Mouse (Mus musculus) urinary bladder, postnatal 25 days (tissue): ENCODE results near the gene Gcsam.

Experiments used
- DNase-seq: peaks from one replicate; pipeline ENCODE4 v3.0.0; 2022; ENCODE audit warnings: low spot score

Gcsam gene

DNA sequence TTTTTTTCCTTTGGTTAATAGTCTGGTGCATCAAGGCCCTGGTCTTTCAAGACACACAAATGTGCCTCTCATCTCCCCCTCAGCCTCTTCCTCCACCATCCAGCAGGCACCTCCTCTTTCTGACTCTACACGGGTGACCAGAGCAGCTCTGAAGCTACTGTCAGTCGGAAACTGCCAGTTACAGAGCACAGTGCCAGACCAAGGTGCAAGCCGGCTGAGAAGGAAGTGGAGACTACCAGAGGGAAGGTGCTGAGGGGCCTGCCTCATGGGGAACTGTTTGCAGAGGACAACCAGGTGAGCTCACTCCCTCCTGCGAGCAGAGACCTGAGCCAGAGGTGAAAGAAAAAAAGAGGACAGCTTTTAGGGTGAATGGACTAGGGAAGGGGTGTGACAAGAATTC lies at the start of gene Gcsam:
Gcsam (plus strand) TSS at position 114 of the 400 bp plus-strand sequence.
- DNase-seq: no peak

DNA sequence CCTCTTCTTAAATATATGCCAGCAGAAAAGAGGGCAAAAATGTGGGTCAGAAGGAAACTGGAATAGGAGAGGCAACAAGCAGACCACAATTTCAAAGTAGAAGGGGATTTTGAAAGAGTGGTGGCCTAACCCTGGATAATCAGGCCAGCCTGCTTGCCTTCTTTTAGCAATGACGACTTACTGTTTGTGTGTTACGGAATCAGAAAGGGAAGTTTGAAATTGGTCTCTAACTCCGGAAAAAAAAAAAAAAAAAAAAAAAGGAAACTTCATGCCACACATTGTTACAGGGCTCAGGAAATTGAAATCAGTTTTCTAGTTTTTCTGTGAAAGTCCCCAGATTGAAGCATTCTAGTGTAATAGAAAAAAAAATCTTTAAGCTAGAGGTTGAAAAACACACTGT lies 48.4 kb upstream of the Gcsam start:
- no peak for DNase-seq

DNA sequence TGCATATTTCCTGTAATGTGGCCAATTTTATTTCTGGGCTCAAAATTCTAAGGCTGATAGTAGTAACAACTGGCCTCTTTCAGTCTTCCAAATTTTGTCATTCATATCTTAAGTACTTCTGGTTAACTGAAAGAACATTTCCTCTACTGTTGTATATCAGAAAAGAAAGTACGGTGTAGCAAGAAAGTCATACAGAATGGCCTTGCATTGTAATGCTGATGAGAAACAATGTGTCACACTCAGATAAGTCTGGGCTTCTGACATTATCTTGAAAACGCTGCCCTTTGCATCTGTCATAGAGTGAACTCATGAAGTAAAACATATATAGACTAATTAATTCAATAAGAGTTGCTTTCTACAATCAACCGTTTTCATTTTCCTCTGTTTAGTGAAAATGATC lies 37.9 kb upstream of the Gcsam start:
- no peak for DNase-seq

DNA sequence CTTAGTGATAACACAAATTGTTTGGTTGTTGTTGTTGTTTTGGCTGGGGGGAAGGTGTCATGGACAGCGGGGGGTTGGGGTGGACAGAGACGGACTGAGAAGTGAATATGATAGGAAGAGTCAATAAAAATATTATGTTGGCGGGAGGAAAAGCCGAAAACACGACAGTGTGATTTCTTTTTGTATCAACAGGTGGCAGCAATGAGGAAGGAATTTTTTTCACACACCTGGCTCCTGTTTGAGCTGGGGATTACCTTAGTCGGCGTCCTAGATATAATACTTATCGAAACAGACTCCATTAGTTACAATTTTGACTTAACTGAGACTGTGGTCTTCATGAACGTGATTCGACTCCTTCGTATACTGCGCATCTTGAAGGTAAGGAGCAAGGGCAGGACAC lies 30.3 kb upstream of the Gcsam start:
- DNase-seq: no peak

DNA sequence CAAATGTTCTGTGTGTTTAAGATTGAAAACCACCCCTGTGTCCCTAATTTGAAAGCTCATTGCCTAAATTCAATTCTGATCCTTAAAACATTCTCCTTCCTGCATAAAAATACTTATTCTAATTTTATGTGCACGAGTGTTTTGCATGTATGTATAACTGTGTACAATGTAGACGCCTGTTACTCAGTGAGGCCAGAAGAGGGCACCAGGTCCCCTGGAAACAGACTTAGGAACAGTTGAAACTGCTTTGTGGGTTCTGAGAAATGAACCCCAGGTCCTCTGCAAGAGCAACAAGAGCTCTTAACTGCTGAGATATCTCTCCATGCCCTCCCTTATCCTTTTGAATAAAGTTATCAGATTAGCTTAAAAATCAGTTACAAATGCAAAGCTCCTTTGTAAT lies 27.7 kb upstream of the Gcsam start:
- no peak for DNase-seq

DNA sequence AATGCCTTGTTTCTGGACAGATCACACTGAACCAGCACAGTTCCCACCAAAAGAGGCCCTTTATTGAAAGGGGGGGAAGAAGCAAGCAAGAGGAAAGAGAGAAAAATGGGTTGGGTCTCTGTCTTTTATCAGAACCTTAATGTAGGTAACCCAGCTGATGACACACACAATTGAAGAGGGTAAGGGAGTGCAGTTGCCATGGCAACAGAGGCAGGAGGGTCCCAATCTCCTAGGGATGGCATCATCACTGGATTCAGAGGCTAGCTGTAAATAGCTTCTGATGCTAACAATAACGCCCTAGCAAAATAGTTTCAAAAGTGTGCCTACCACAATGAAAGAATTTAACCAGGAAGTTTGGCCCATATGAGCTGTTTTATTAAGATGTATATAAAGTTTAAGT lies 16.5 kb upstream of the Gcsam start:
- DNase-seq: no peak

DNA sequence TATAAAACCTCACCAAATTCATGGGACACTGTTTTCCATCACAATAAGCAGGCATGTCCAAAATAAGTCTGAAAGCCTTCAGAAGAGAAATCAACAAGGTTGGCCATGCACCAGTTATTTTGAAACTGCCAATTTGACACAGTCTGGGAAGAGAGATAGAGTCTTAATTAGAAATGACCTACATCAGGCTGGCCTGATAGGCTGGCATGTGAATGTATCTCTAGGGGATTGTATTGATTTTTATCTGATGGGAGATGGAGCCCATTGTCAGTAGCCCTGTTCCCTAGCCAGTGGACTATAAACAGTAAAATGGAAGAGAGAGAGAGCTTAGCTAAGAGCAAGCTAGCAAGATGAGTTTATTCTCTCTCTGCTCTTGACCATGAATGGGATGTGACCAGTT lies 14.7 kb upstream of the Gcsam start:
- no peak for DNase-seq

DNA sequence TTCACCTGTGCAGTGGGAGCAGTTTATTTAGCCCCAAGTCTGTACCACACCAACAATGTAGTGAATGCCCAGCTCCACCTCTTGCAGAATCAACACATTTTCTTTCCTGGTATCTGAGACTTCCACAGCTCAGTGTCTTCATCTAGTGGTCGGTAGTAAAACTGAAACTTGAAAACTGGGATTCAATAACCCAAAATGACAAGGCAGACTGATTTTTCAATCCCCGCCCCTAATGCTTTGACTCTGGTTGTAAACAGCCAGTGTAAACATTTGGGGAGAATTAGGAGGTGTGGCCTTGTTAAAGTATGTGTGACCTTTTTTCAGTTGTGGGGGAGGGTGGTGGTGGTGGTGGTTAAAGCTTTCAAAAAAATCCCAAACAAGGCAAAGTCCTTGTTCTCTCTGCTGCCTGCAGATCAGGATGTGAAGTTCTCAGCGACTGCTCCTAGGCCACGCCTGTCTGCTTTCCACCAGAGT lies 1.7 kb upstream of the Gcsam start:
- no peak for DNase-seq

DNA sequence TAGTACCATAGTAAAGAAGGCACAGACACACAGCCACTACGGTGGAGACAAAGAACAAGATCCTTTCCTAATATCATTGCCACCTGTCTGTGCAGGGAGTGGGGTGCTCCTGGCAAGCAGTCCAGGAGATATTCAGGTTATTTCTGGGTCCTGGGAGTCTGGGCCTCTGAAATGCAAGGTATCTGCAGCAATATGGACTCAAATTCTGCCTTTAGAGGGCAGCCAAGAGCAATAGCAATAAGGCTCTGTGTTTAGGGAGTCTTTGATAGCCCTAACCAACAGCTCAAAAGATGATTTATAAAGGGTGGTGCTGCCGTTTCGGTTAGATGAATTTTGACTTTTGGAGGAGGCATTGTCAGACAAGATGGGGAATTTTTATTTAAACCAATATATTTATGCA lies 880 bp upstream of the Gcsam start:
- DNase-seq: peak; percentile 23

DNA sequence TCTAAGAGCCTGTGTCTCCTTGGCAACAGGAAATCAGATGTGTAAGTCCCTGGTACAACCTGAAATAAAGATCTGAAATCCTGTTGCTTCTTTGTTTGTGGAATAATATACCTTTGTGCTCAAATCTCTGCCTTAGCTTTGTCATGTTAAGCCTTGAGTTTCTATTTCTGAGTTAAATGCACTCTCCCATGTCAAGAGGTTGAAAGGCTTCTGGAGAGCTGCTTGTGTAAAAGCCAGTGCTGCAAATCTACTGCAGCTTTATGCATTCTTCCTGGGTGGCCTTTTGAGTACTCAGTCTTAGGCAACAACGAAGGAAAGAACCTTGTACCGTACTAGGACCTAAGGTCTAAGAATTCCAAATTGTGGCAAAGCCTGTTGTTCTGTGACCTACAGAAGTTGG lies 3.1 kb downstream of the Gcsam start:
- DNase-seq: no peak

DNA sequence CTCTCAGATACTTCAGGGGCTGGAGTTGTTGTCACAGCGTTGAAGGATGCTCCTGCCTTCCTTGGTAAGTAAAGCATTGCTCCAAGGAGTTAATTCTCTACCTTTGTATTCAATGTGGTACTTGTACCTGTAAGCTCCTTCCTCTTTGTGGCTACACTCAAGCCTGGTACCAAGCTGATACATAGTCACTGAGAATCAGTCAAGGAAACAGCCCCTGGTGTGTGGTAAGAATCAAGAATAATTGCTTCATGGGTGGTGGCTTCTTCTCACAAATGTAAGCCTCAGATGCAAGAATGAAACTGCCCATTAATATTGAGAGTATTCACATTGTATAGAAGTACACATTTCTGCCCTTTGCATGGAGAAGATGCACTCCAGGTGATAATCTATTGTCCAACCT lies 5.8 kb downstream of the Gcsam start:
- DNase-seq: no peak

DNA sequence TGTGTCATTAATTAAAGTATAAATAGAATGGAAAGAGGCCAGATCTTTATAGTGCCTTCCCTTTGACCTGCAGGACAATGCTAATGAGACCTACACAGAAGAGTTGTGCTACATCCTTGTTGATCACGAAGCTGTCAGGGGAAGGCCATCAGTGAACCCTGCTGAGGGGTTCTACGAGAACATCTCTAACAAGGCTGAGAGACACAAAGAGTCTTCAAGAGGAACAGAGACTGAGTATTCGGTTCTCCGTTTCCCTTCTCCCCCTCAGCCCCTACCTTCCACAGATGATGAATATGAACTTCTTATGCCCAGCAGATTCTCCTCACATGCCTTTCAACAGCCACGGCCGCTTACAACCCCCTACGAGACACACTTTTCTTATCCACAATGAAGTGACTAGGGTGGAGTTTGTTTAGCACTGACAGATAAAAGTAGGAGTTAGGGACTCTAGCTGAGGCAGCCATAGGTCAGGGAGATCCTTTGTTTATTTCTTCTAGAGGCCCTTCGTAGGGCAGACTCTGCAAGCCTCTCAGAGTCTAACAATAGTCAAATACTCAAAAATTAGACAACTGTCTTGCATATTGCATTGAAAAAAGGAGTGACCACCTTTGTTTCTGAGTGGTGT lies 9.7 kb downstream of the Gcsam start:
- DNase-seq: no peak

DNA sequence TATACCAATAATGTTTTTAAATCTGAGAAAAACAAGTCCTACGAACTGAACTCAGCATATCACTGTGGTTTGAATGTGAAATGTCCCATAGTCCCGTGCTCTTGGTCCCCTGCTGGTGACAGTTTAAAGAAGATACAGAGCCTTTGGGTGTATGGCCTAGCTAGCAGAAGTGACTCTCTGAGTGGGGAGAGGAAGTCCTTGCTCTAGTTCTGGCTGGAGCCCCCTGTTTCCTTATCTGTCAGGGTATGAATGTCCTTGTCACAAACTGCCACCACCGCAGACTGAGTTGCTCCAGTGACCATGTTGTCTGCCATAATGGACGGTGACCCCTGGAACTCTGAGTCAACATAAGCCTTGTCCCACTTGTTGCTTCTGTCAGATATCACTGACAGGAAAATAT lies 13.1 kb downstream of the Gcsam start:
- DNase-seq: no peak

DNA sequence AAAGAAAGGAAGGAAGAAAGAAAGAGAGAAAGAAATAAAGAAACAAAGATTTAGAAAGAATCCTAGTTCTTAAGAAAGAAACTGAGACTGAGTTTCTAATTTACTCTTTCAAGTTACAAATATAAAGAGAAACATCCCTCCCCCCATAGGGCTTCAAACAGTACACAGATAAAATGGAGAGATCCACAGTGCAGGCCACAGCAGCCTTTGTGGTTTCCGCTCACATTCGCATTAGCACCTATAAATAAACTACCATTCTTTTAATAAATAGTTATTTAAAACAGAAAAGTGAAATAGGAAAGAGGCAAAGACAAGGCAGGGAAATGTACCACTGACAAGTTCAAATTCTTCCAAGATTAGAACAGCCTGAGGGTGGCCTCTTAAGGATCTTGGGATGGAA lies 14.6 kb downstream of the Gcsam start:
- no peak for DNase-seq

DNA sequence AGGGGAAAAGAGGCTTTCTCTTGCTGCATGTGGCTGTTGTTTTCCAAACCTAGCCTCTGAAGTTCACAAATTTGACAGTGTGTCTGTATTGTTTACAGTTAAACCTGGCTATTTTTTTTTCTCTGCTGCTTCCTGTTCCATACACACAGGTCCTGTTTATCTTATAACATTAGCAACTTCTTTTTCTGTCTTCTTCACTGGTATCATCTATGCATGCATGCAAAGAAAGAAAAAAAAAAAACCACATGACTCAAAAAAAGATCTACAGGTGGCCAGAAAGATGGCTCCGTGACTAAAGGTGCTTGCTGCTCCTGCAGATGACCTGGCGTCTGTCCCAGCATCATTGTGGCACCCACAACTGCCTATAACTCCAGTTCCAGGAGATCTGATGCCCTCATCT lies 15.2 kb downstream of the Gcsam start:
- no peak for DNase-seq

DNA sequence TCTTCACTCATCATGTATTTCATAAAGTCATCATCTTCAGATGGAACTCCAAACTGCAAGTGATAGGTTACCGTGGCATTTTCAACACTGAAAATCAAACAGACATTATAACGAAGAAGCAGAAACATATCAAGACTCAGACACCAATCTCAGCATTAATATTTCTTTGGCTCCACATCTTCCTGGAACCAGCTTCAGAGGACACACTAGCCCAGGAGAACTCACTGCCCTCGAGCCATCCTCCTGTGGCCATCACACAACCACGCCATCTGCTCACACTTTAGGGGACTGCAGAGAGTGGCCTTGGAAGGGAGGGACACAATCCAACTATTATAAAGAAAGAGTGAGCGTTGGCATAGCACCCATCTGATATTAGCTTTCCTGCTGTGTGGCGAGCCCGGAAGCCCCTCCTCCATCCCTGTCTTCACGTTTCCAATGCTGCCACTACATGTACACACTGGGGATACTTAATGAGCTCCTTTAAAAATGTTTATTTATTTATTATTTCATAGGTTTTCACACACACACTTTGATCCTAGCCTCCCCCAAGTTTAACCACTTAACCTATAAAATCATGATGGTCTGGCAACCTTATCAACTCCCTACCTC lies 19.4 kb downstream of the Gcsam start:
- DNase-seq: no peak

DNA sequence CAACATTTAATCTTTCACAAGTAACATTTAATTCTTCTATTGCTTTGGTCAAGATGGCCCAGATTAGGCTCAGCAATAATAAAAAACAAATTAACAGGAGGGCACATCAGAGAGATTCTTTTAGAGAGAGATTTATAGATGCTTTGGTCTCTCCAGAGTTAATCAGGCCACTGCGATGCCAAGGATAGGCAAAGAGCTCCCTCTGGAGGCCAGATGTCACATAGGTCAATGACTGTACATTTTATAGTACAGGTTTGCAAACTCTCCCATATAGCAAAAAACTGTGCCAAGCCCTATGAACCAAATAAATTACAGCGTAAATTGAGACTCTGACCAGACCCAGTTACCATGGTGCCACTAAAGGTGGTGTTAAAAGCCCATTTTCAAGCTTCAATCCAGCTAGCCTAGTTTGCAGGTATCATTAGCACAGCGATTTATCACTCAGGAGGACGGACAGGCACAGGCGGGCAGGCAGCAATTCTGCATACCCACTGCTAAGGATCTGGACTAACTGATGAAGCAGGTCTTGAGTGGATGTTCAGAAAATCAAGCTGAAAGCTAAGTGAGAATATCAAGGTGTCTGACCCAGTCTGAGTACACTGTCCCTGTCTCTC lies 20.3 kb downstream of the Gcsam start:
- peak; percentile 54 for DNase-seq

DNA sequence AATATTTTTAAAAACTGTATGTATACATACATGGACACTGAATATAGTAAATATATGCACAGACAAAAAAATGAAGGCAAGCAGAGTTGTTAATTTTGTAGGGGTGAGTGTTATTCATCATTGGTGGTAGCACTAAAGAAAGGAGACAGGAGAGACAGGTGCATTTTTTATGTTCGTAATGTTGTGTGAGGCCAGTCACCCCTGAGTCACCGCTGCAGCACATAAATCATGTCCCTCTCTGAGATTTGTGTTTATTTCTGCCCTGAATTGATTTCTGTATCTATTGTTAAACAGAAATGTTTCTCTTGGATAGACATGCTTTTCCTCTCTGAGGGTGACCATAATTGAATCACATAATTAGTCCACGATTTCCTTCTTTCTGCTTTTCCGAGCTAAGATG lies 22.2 kb downstream of the Gcsam start:
- no peak for DNase-seq

DNA sequence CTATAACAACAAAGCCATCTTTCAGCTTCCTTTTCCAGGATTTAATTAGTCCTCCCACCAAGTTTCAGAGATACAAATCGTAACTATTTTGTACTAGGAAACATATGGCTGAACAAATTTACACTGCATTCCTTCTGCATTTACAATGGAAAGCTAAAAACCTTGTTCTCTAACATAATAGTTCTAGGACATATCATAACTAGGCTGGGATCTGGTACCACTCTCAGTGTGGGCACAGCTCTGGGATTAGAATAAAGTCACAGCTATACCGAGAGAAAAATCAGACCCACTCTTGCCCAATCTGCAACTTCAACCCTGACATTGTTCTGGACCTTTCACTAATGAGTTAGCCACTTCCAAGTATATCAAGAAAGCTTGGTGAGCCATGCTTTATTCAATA lies 25.6 kb downstream of the Gcsam start:
- no peak for DNase-seq

DNA sequence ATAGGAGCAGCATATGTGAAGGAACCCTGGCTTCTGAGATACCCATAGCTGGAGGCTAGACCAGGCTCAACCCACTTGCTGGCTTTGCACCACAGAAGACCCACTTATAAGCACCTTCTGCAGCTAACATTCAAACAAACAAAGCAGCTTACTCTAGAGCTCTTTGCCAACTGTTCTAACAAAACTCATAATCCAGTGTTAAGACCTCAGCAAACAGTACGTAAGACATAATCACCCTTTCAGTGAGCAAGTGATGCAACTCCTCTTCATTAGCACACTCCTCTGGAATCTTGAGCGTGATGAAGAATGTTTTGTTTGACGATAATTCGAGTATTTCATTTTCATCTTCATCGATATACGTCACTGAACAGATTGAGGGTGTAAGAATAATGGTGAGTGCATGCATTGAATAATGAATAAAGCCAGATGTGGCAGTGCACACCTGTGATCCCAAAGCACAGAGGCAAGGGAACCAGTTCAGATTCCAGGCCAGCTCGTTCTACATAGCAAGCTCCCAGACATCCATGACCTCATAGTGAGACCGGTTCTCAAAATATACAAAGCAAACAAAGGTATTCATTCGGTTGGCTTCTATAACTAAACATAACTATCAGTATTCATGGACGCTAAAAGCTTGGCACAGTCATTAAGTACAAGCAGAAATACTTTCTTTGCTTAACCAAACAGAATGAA lies 30.0 kb downstream of the Gcsam start:
- no peak for DNase-seq

DNA sequence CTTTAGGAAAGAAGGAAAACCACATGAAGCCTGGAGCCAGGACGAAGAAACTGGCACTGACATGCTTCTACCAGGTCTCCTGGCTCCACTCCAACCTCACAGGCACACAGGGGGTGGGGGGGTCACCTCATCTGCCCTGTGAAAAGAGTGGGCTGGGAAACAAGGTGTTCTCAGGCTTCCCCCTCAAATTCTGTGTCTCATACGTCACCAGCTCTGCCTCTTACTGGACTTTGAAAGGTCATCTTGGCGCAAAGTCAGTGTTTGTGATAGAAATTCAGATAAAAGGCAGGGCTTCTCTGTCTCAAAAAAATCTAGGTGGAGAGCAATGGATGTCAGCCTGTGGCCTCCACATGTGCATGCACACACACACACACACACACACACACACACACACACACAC lies 31.1 kb downstream of the Gcsam start:
- no peak for DNase-seq

DNA sequence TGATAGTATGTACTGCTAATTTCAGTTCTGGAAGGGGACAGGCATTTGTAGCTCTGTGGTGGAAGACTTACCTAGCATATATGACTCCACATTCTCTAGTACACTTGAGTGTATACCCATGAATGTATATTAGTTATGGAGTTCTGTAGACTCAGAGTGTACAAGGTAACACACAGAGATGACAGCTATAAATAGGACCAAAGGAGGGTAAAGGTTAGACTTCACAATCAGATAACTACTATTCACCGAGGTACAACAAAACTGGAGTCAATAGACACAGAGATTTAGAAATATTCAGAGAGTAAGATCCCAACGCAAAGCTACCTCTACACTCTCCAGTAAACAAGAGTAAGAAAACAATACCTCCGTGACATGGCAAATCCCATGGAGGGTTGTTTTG lies 33.8 kb downstream of the Gcsam start:
- DNase-seq: no peak

DNA sequence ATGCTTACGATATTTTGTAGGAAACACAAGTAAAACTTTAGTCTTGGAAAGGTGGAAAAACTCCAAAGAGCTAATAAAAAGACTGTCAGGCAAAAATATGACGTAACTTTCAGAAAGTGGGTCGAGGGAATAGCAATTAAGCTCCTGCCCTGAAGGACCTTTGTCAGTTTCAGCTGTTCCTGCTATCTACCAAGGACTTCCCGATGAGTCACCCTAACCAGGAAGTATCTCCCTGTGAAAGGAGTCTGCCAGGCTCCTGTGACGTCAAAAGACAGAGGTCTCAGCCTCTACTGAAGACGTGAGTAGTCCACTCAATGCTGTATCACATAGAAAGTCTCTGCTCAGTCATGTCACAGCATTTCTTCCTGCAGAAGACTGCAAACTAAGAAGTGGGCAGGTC lies 34.2 kb downstream of the Gcsam start:
- DNase-seq: no peak
